Mouse (Mus musculus) brain, embryonic 14.5 days (tissue): ENCODE results near the gene Dot1l. TPM values are rescaled to one million over a fixed set of nuclear protein-coding genes. Genes with fewer than 3 reads are reported as not detected.

ENCODE experiments used
- DNase-seq: peaks from one replicate; pipeline ENCODE4 v3.0.0-alpha.2; 2011; ENCODE audit warnings: low read depth
- CTCF ChIP-seq: fragments of 200-500 bp; IDR thresholded peaks from 2 replicates; pipeline ENCODE4 v1.5.1; 2012; ENCODE audit warnings: inconsistent platforms, mild to moderate bottlenecking, moderate library complexity, borderline replicate concordance; ENCODE audit not compliant: insufficient read depth, insufficient read length; ENCODE audit errors: extremely low read depth
- POLR2A ChIP-seq: fragments of 200-500 bp; IDR thresholded peaks from 2 replicates; pipeline ENCODE4 v1.6.1; 2012; ENCODE audit warnings: mild to moderate bottlenecking, inconsistent platforms, borderline replicate concordance; ENCODE audit not compliant: poor library complexity, insufficient read depth, insufficient read length, severe bottlenecking; ENCODE audit errors: extremely low read depth
- polyA plus RNA-seq: library from polyadenylated mRNA; depleted of rRNA; stranded (reverse); fragments of >200 nt; gene quantifications from 2 replicates; pipeline ENCODE4 v1.2.3, GENCODE M21; 2012; rRNA removed

Dot1l gene
- polyA plus RNA-seq, 1 experiment = 77.6 TPM

- TF ChIP-seq POLR2A = no peak
- no peak for TF ChIP-seq CTCF
- peak; percentile 58 for DNase-seq
Measured at GRCm38 (mm10) chr10:80843931-80844547, 89.0 kb downstream of the Dot1l start, which contains the start of gene Lingo3. Gene Lingo3, minus strand, starts transcription at chr10:80844039.

Other genes starting within 250 kb of the Dot1l start
- gene Atp8b3, start 216.1 kb upstream of the Dot1l start, polyA plus RNA-seq = 0.76 and 0.86 TPM in 2 replicates
- gene Rexo1, start 193.6 kb upstream of the Dot1l start, polyA plus RNA-seq = 59.9 and 72.0 TPM in 2 replicates
- 12.2 and 15.9 TPM in 2 replicates for gene Klf16, start 177.9 kb upstream of the Dot1l start, polyA plus RNA-seq
- 170 and 188 TPM in 2 replicates for gene Abhd17a, start 164.9 kb upstream of the Dot1l start, polyA plus RNA-seq
- 62.0 and 62.5 TPM in 2 replicates for gene Scamp4, start 152.3 kb upstream of the Dot1l start, polyA plus RNA-seq
- 12.7 and 17.3 TPM in 2 replicates for gene Adat3, start 152.3 kb upstream of the Dot1l start, polyA plus RNA-seq
- 4.2 and 4.5 TPM in 2 replicates for gene Gm49322, start 149.2 kb upstream of the Dot1l start, polyA plus RNA-seq
- gene Csnk1g2, start 132.4 kb upstream of the Dot1l start, polyA plus RNA-seq = 213 and 237 TPM in 2 replicates
- 91.9 and 113 TPM in 2 replicates for gene Btbd2, start 98.1 kb upstream of the Dot1l start, polyA plus RNA-seq
- gene Mknk2, start 77.1 kb upstream of the Dot1l start, polyA plus RNA-seq = 96.9 and 115 TPM in 2 replicates
- 36.9 and 47.3 TPM in 2 replicates for gene Mob3a, start 53.2 kb upstream of the Dot1l start, polyA plus RNA-seq
- 47.6 and 70.2 TPM in 2 replicates for gene Izumo4, start 53.0 kb upstream of the Dot1l start, polyA plus RNA-seq
- 155 and 176 TPM in 2 replicates for gene Ap3d1, start 12.9 kb upstream of the Dot1l start, polyA plus RNA-seq
- 76.3 and 77.0 TPM in 2 replicates for gene Sf3a2, start 43.0 kb downstream of the Dot1l start, polyA plus RNA-seq
- gene Plekhj1, start 43.4 kb downstream of the Dot1l start, polyA plus RNA-seq = 88.7 and 125 TPM in 2 replicates
- gene Amh, start 50.0 kb downstream of the Dot1l start, polyA plus RNA-seq = 1.7 and 2.1 TPM in 2 replicates
- gene Jsrp1, start 58.3 kb downstream of the Dot1l start, polyA plus RNA-seq = 0.21 and 0.45 TPM in 2 replicates
- gene Oaz1, start 71.5 kb downstream of the Dot1l start, polyA plus RNA-seq = 685 and 1,025 TPM in 2 replicates
- gene Lingo3, start 88.8 kb downstream of the Dot1l start, polyA plus RNA-seq = 5.2 and 7.7 TPM in 2 replicates
- 278 and 393 TPM in 2 replicates for gene Lsm7, start 100.0 kb downstream of the Dot1l start, polyA plus RNA-seq
- gene Sppl2b, start 100.1 kb downstream of the Dot1l start, polyA plus RNA-seq = 110 and 134 TPM in 2 replicates
- 0.22 and 0.26 TPM in 2 replicates for gene Tmprss9, start 116.6 kb downstream of the Dot1l start, polyA plus RNA-seq
- 174 and 253 TPM in 2 replicates for gene Timm13, start 145.8 kb downstream of the Dot1l start, polyA plus RNA-seq
- gene Lmnb2, start 163.0 kb downstream of the Dot1l start, polyA plus RNA-seq = 58.8 and 72.3 TPM in 2 replicates
- gene Gadd45b, start 174.9 kb downstream of the Dot1l start, polyA plus RNA-seq = 8.4 and 8.5 TPM in 2 replicates